Mouse (Mus musculus): ENCODE results near the gene Scnn1a. TPM values are rescaled to one million over a fixed set of nuclear protein-coding genes. Genes with fewer than 3 reads are reported as not detected.
A peak's percentile ranks its signal among the peaks of the same experiment; 100 is the strongest.

Scnn1a gene
- polyA plus RNA-seq, 1 experiment = 0.20 TPM

GRCm38 (mm10) chr6:125354352-125355151, 34.1 kb downstream of the Scnn1a start:
- Histone ChIP-seq H3K4me3 (peak overlapping the region; percentile 1), H3K36me3 (ENCODE audit: control insufficient read depth, insufficient read depth) (peaks cover 4% of the 10 kb centered on the region), H3K4me2 (ENCODE audit: low read depth) (peak overlapping the region; percentile 77), H3K79me2 (ENCODE audit: control insufficient read depth, insufficient read depth) (peaks cover 68% of the 10 kb centered on the region), H3K27me3 (ENCODE audit: control insufficient read depth, insufficient read depth, insufficient read length) (no peaks in the 10 kb centered on the region), H3ac (ENCODE audit: control insufficient read depth, insufficient read length) (no peak overlapping the region)
- TF ChIP-seq CEBPB (IDR thresholded peaks at IDR 0.05; ENCODE audit: insufficient read depth, poor library complexity, severe bottlenecking) (no peak), MYOG (IDR thresholded peaks at IDR 0.05; ENCODE audit: control insufficient read depth in 1 of 3, insufficient read depth in 1 of 3, insufficient read length in 2 of 3, low read depth in 2 of 3) (no peak), REST (IDR thresholded peaks at IDR 0.05; ENCODE audit: insufficient read depth, insufficient read length) (no peak), SRF (IDR thresholded peaks at IDR 0.05; ENCODE audit: control insufficient read depth, insufficient read length, low read depth) (peak; percentile 22), MAX (IDR thresholded peaks at IDR 0.05; ENCODE audit: low read depth) (no peak), TCF3 (IDR thresholded peaks at IDR 0.05; ENCODE audit: insufficient read length, low read depth) (no peak), MYOD1 (IDR thresholded peaks at IDR 0.05; ENCODE audit: control insufficient read depth in 1 of 3, insufficient read length in 2 of 3, low read depth in 2 of 3) (no peak), TCF12 (IDR thresholded peaks at IDR 0.05; ENCODE audit: insufficient read depth, poor library complexity, severe bottlenecking) (no peak), POLR2A (IDR thresholded peaks at IDR 0.05; ENCODE audit: insufficient read length, low read depth) (no peak), POLR2AphosphoS2 (IDR thresholded peaks at IDR 0.05; ENCODE audit: insufficient read length, low read depth) (no peak), E2F4 (IDR thresholded peaks at IDR 0.05; ENCODE audit: insufficient read depth) (no peak), USF1 (IDR thresholded peaks at IDR 0.05; ENCODE audit: low read depth) (peak; percentile 96)

GRCm38 (mm10) chr6:125355197-125355741, 34.8 kb downstream of the Scnn1a start:
- TF ChIP-seq MAX (IDR thresholded peaks at IDR 0.05; ENCODE audit: low read depth) (no peak), POLR2A (IDR thresholded peaks at IDR 0.05; ENCODE audit: insufficient read length, low read depth) (no peak), MYOG (IDR thresholded peaks at IDR 0.05; ENCODE audit: control insufficient read depth in 1 of 3, insufficient read depth in 1 of 3, insufficient read length in 2 of 3, low read depth in 2 of 3) (peak in 2 of 3 experiments; percentile 41 to 87), E2F4 (IDR thresholded peaks at IDR 0.05; ENCODE audit: insufficient read depth) (no peak), MYOD1 (IDR thresholded peaks at IDR 0.05; ENCODE audit: control insufficient read depth in 1 of 3, insufficient read length in 2 of 3, low read depth in 2 of 3) (peak in 2 of 3 experiments; percentile 60 to 69), TCF12 (IDR thresholded peaks at IDR 0.05; ENCODE audit: insufficient read depth, poor library complexity, severe bottlenecking) (no peak), SRF (IDR thresholded peaks at IDR 0.05; ENCODE audit: control insufficient read depth, insufficient read length, low read depth) (no peak)
- Histone ChIP-seq H3K79me2 (ENCODE audit: control insufficient read depth, insufficient read depth) (peaks cover 61% of the 10 kb centered on the region), H3K4me3 (peak overlapping the region; percentile 1), H3ac (ENCODE audit: control insufficient read depth, insufficient read length) (no peak overlapping the region), H3K36me3 (ENCODE audit: control insufficient read depth, insufficient read depth) (peaks cover 5% of the 10 kb centered on the region), H3K4me2 (ENCODE audit: low read depth) (peak overlapping the region; percentile 77), H3K27me3 (ENCODE audit: control insufficient read depth, insufficient read depth, insufficient read length) (no peaks in the 10 kb centered on the region)

GRCm38 (mm10) chr6:125356264-125356663, 35.8 kb downstream of the Scnn1a start:
- peaks cover 9% of the 10 kb centered on the region for H3K36me3 ChIP-seq (ENCODE audit: control insufficient read depth, insufficient read depth)
- no peak overlapping the region for H3ac ChIP-seq (ENCODE audit: control insufficient read depth, insufficient read length)
- peaks cover 52% of the 10 kb centered on the region for H3K79me2 ChIP-seq (ENCODE audit: control insufficient read depth, insufficient read depth)
- H3K27me3 ChIP-seq (ENCODE audit: control insufficient read depth, insufficient read depth, insufficient read length) = no peaks in the 10 kb centered on the region
- no peak overlapping the region for H3K4me2 ChIP-seq (ENCODE audit: low read depth)
- H3K4me3 ChIP-seq = no peak overlapping the region
- TF ChIP-seq MYOD1 (IDR thresholded peaks at IDR 0.05; ENCODE audit: control insufficient read depth in 1 of 3, insufficient read length in 2 of 3, low read depth in 2 of 3) (no peak), POLR2AphosphoS2 (IDR thresholded peaks at IDR 0.05; ENCODE audit: insufficient read length, low read depth) (no peak), MYOG (IDR thresholded peaks at IDR 0.05; ENCODE audit: control insufficient read depth in 1 of 3, insufficient read depth in 1 of 3, insufficient read length in 2 of 3, low read depth in 2 of 3) (no peak), REST (IDR thresholded peaks at IDR 0.05; ENCODE audit: insufficient read depth, insufficient read length) (no peak), SRF (IDR thresholded peaks at IDR 0.05; ENCODE audit: control insufficient read depth, insufficient read length, low read depth) (no peak), TCF12 (IDR thresholded peaks at IDR 0.05; ENCODE audit: insufficient read depth, poor library complexity, severe bottlenecking) (no peak), MAX (IDR thresholded peaks at IDR 0.05; ENCODE audit: low read depth) (no peak), USF1 (IDR thresholded peaks at IDR 0.05; ENCODE audit: low read depth) (no peak), POLR2A (IDR thresholded peaks at IDR 0.05; ENCODE audit: insufficient read length, low read depth) (no peak), E2F4 (IDR thresholded peaks at IDR 0.05; ENCODE audit: insufficient read depth) (no peak), CEBPB (IDR thresholded peaks at IDR 0.05; ENCODE audit: insufficient read depth, poor library complexity, severe bottlenecking) (no peak), TCF3 (IDR thresholded peaks at IDR 0.05; ENCODE audit: insufficient read length, low read depth) (no peak)

GRCm38 (mm10) chr6:125357334-125357733, 36.9 kb downstream of the Scnn1a start:
- Histone ChIP-seq H3K4me2 (ENCODE audit: low read depth) (no peak overlapping the region), H3K27me3 (ENCODE audit: control insufficient read depth, insufficient read depth, insufficient read length) (no peaks in the 10 kb centered on the region), H3K36me3 (ENCODE audit: control insufficient read depth, insufficient read depth) (peaks cover 9% of the 10 kb centered on the region), H3K79me2 (ENCODE audit: control insufficient read depth, insufficient read depth) (peaks cover 42% of the 10 kb centered on the region), H3ac (ENCODE audit: control insufficient read depth, insufficient read length) (no peak overlapping the region), H3K4me3 (no peak overlapping the region)
- TF ChIP-seq USF1 (IDR thresholded peaks at IDR 0.05; ENCODE audit: low read depth) (no peak), TCF3 (IDR thresholded peaks at IDR 0.05; ENCODE audit: insufficient read length, low read depth) (no peak), MYOG (IDR thresholded peaks at IDR 0.05; ENCODE audit: control insufficient read depth in 1 of 3, insufficient read depth in 1 of 3, insufficient read length in 2 of 3, low read depth in 2 of 3) (no peak), MYOD1 (IDR thresholded peaks at IDR 0.05; ENCODE audit: control insufficient read depth in 1 of 3, insufficient read length in 2 of 3, low read depth in 2 of 3) (no peak), SRF (IDR thresholded peaks at IDR 0.05; ENCODE audit: control insufficient read depth, insufficient read length, low read depth) (no peak), E2F4 (IDR thresholded peaks at IDR 0.05; ENCODE audit: insufficient read depth) (no peak), CEBPB (IDR thresholded peaks at IDR 0.05; ENCODE audit: insufficient read depth, poor library complexity, severe bottlenecking) (no peak), POLR2A (IDR thresholded peaks at IDR 0.05; ENCODE audit: insufficient read length, low read depth) (no peak), REST (IDR thresholded peaks at IDR 0.05; ENCODE audit: insufficient read depth, insufficient read length) (no peak), POLR2AphosphoS2 (IDR thresholded peaks at IDR 0.05; ENCODE audit: insufficient read length, low read depth) (no peak), TCF12 (IDR thresholded peaks at IDR 0.05; ENCODE audit: insufficient read depth, poor library complexity, severe bottlenecking) (no peak), MAX (IDR thresholded peaks at IDR 0.05; ENCODE audit: low read depth) (no peak)
